Mouse (Mus musculus) activated CD4-positive, CD25-positive, alpha-beta regulatory T cell, adult 4 months (primary cell): ENCODE data around the gene Vmn1r200. TPM values are rescaled to one million over a fixed set of nuclear protein-coding genes. Genes with fewer than 3 reads are reported as not detected.
"Not testable (repeated sequence)": the region's sequence is repeated elsewhere in the genome, so short reads cannot be mapped to it uniquely, and the experiment has no call there.

Source experiments
- ATAC-seq: one replicate; pipeline ENCODE4 v1.8.0; 2017
- polyA plus RNA-seq, 2 experiments: library from polyadenylated mRNA; unstranded; fragments of 100-300 nt; shearing (Covaris generic); gene quantifications; one replicate each; pipeline ENCODE4 v1.2.1; 2017

The Vmn1r200 gene
- not detected for polyA plus RNA-seq

DNA sequence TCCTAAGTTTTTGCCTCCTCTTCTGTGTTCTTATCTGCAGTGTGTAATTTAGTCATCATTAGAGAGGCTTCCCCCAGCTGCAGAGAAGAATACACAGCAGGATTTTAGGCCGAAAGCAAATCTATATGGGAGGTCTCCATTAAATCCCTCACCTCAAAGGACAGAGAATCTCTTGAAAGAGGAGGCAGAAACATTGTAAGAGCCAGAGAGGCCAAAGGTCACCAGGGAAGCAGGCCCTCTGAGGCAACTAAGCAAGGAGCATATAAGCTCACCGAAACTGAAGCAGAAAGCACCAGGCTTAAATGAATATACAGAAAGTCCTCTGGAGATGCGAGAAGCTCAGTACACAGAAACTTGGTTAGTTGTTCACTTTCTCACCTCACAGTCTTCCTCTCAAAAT, at the start of gene Vmn1r200:
TSS of gene Vmn1r200 (plus strand) at position 301 of the 400 bp plus-strand sequence.
- ATAC-seq, result no peak

- ATAC-seq, result no peak
These were observed 40.1 kb upstream of the Vmn1r200 start, which contains the start of gene Vmn1r198 for GRCm38 (mm10) chr13:22350064-22350463. Gene Vmn1r198, plus strand, starts transcription at chr13:22350364.

GRCm38 (mm10) chr13:22350813-22351212, 39.4 kb upstream of the Vmn1r200 start:
- ATAC-seq, result no peak

GRCm38 (mm10) chr13:22379518-22379917, 10.7 kb upstream of the Vmn1r200 start, which contains the start of gene Vmn1r199:
Gene Vmn1r199, plus strand, starts transcription at chr13:22379818.
- no peak for ATAC-seq

- ATAC-seq, result not testable (repeated sequence)
These were observed 9.0 kb upstream of the Vmn1r200 start for GRCm38 (mm10) chr13:22381128-22381527.

- ATAC-seq, result no peak
These were observed 6.8 kb upstream of the Vmn1r200 start for GRCm38 (mm10) chr13:22383401-22383800.

DNA sequence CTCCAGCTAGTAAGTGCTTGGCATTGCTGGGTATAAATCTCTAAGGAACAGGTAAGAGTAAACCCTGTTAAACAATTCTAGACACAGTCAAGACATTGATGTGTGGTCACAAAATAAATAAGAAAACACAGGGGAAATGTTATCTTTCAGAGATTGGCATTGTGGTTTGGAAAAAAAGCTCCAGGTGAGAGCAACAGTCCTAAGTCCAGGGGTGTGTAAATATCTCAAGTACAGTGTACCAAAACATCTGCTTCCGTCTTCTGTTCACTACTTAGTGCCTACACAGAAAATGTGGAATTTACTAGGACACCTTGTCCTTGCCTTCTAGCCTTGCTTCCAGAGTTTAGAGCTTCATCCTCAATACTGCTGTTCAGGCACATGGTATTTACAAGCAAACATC, 3.1 kb upstream of the Vmn1r200 start:
- ATAC-seq, result no peak

DNA sequence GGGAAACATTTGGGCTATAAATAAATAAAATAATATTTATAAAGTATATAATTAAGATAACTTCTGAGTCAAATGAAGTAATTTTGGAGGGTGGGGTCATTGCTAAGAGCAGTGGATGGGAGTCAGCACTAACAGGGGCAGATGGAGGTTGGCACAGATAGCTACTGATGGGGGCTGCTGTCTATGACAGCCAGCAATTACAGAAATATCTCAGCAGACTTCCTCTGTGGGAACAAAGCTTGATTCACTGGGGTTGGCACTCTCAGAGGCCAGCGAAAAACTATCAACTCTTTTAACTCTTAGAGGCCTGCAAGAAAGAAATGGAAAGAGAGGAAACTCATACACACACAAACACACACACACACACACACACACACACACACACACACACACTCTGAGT, 12.8 kb downstream of the Vmn1r200 start:
- ATAC-seq, result no peak

Other genes starting within 250 kb of the Vmn1r200 start
- gene Vmn1r191, start 206.4 kb upstream of the Vmn1r200 start, polyA plus RNA-seq, result not detected
- not detected for gene Vmn1r192, start 199.2 kb upstream of the Vmn1r200 start, polyA plus RNA-seq
- not detected for gene Vmn1r193, start 167.2 kb upstream of the Vmn1r200 start, polyA plus RNA-seq
- gene Vmn1r194, start 146.2 kb upstream of the Vmn1r200 start, polyA plus RNA-seq, result not detected
- gene Vmn1r195, start 119.9 kb upstream of the Vmn1r200 start, polyA plus RNA-seq, result not detected
- not detected for gene Vmn1r196, start 100.5 kb upstream of the Vmn1r200 start, polyA plus RNA-seq
- under 1 TPM in 1 of 2 experiments, not detected in 1; 0.08 TPM for gene Vmn1r197, start 65.8 kb upstream of the Vmn1r200 start, polyA plus RNA-seq
- gene Vmn1r198, start 40.0 kb upstream of the Vmn1r200 start, polyA plus RNA-seq, result under 1 TPM in 1 of 2 experiments, not detected in 1; 0.07 TPM
- not detected for gene Vmn1r199, start 10.6 kb upstream of the Vmn1r200 start, polyA plus RNA-seq
- gene Vmn1r201, start 81.5 kb downstream of the Vmn1r200 start, polyA plus RNA-seq, result not detected
- gene Vmn1r202, start 115.0 kb downstream of the Vmn1r200 start, polyA plus RNA-seq, result under 1 TPM in 1 of 2 experiments, not detected in 1; 0.05 TPM
- gene Vmn1r203, start 127.7 kb downstream of the Vmn1r200 start, polyA plus RNA-seq, result under 1 TPM; 0.05 to 0.13 TPM
- gene Vmn1r204, start 162.8 kb downstream of the Vmn1r200 start, polyA plus RNA-seq, result not detected
- gene Vmn1r205, start 202.6 kb downstream of the Vmn1r200 start, polyA plus RNA-seq, result not detected
- not detected for gene Vmn1r206, start 233.9 kb downstream of the Vmn1r200 start, polyA plus RNA-seq